Mouse (Mus musculus): ENCODE results near the gene Gm14525. TPM values are rescaled to one million over a fixed set of nuclear protein-coding genes. Genes with fewer than 3 reads are reported as not detected.

Gene Gm14525
- not detected for total RNA-seq (2023)

GRCm38 (mm10) chrX:26702538-26702937 is at the start of gene Gm14525:
Gene Gm14525, minus strand, starts transcription at chrX:26702638.

Other genes with a start within 250 kb of the Gm14525 start
- gene Slx, start 157.1 kb downstream of the Gm14525 start, total RNA-seq (2023), result not detected
- gene Gm6121, start 233.1 kb upstream of the Gm14525 start, total RNA-seq (2023), result not detected

All from CD4-positive naive resting alpha-beta T cell, adult 76 days (primary cell).